ENCODE assay signal across 1 mouse cellular context in the genomic region with DNA sequence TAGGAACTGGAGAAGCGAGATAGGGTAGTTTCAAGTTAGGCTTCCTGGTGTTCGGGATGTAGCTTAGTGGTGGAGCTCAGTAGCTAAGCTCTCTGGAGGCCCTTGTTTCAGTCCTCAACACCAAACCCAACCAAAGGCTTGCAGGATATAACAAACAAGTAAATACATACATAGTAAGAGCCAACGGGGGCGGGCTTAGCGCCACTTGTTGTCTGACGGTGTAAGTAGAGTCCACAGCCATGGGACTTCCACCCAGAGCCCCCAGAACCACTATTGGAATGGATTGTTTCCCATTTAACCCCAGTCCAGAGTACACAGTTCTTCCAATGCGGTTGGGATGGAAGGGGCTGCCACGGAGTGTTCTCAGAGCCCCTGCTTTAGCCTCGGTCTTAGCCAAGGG.
TF ChIP-seq lines count a peak whose summit lies in the region.

No protein-coding gene starts in this region.

TF ChIP-seq in ES-E14, 5 proteins besides CTCF, POLR2A, EP300 and RAD21:
- no peak for TF ChIP-seq CHD2 (IDR thresholded peaks at IDR 0.05; ENCODE audit: low read depth, low read length)
- TF ChIP-seq HCFC1 (IDR thresholded peaks at IDR 0.05; ENCODE audit: borderline replicate concordance, insufficient read depth, low read length): no peak
- no peak for TF ChIP-seq MAFK (IDR thresholded peaks at IDR 0.05; ENCODE audit: insufficient read depth, low read depth, low read length)
- TF ChIP-seq ZC3H11A (IDR thresholded peaks at IDR 0.05; ENCODE audit: borderline replicate concordance, low read depth, low read length): no peak
- no peak for TF ChIP-seq ZNF384 (IDR thresholded peaks at IDR 0.05; ENCODE audit: low read depth, low read length)
